ENCODE assay signal across 15 mouse cellular contexts in genomic region chr5:66305511-66305910, GRCm38 (mm10). TPM values are rescaled to one million over a fixed set of nuclear protein-coding genes. Genes with fewer than 3 reads are reported as not detected.
DNase-seq lines count a peak whose midpoint lies in the region; ATAC-seq and TF ChIP-seq lines count a peak whose summit lies in the region.
"Had no signal": no experiment of that assay in that cellular context is flagged by ENCODE, and none has a peak within 500 bp of the region (broad histone marks: within the 10 kb centered on the region; RNA-seq: fewer than 3 reads in every experiment).

No protein-coding gene starts in this region.

- H3K9ac ChIP-seq in hindbrain, embryonic 15.5 days: no peak overlapping the region
- H3K9ac ChIP-seq in hindbrain, postnatal 0 days (replicated peaks; ENCODE audit: low read length): no peak overlapping the region
- H3K9ac ChIP-seq in forebrain, embryonic 15.5 days (replicated peaks): no peak overlapping the region
- no peak overlapping the region for H3K9ac ChIP-seq in intestine, embryonic 16.5 days (ENCODE audit: low read depth, low read length)
- H3K9ac ChIP-seq: embryonic facial prominence, embryonic 15.5 days; heart, embryonic 13.5 days; limb, embryonic 13.5 days had no signal

- TF ChIP-seq CTCF in hindbrain, postnatal 0 days (IDR thresholded peaks at IDR 0.05; ENCODE audit: low read depth): no peak

- peaks cover 20% of the 10 kb centered on the region; the same call in 1 of the 2 replicates for H3K36me3 ChIP-seq in hindbrain, embryonic 15.5 days
- H3K36me3 ChIP-seq in hindbrain, postnatal 0 days (ENCODE audit: insufficient read depth, low read length): peaks cover 13% of the 10 kb centered on the region; the same call in 1 of the 2 replicates
- H3K36me3 ChIP-seq in forebrain, embryonic 15.5 days: peaks cover 14% of the 10 kb centered on the region; the same call in 1 of the 2 replicates
- H3K36me3 ChIP-seq in intestine, embryonic 16.5 days (ENCODE audit: control insufficient read depth, insufficient read depth, low read length): no peaks in the 10 kb centered on the region; the same call in 1 of the 2 replicates

- no peak for ATAC-seq in hindbrain, embryonic 15.5 days (ENCODE audit: low FRiP score, low read depth)
- ATAC-seq in hindbrain, postnatal 0 days: no peak
- ATAC-seq in forebrain, embryonic 15.5 days (replicated peaks): peak; percentile 63
- no peak for ATAC-seq in intestine, embryonic 16.5 days
- ATAC-seq in activated CD4-positive, CD25-positive, alpha-beta regulatory T cell, adult 4 months: no peak
- ATAC-seq: CD4-positive, CD25-positive, alpha-beta regulatory T cell, adult 4 months had no signal

- no peak for DNase-seq in hindbrain, postnatal 0 days (ENCODE audit: low spot score)
- peak; percentile 65 for DNase-seq in layer of hippocampus, adult 9-11 months
- DNase-seq in right cerebral cortex, postnatal 25 days: peak; percentile 52
- DNase-seq: cerebellum, adult 18-20 months; gastrocnemius, adult 2 months; lung, postnatal 36 days; midbrain, embryonic 14.5 days had no signal

- H3K4me1 ChIP-seq in hindbrain, embryonic 15.5 days (replicated peaks): 0 out of 2 replicates have a peak, but pooled peaks cover 3% of the 10 kb centered on the region
- no peaks in the 10 kb centered on the region for H3K4me1 ChIP-seq in hindbrain, postnatal 0 days (ENCODE audit: insufficient read depth, low read length)
- H3K4me1 ChIP-seq in forebrain, embryonic 15.5 days: peaks cover 28% of the 10 kb centered on the region
- no peaks in the 10 kb centered on the region for H3K4me1 ChIP-seq in intestine, embryonic 16.5 days (ENCODE audit: control insufficient read depth, insufficient read depth, low read length)
- H3K4me1 ChIP-seq: embryonic facial prominence, embryonic 15.5 days; heart, embryonic 13.5 days had no signal

- no peaks in the 10 kb centered on the region for H3K9me3 ChIP-seq in hindbrain, embryonic 15.5 days
- no peaks in the 10 kb centered on the region for H3K9me3 ChIP-seq in hindbrain, postnatal 0 days (ENCODE audit: low read length)
- no peaks in the 10 kb centered on the region for H3K9me3 ChIP-seq in forebrain, embryonic 15.5 days
- no peaks in the 10 kb centered on the region for H3K9me3 ChIP-seq in intestine, embryonic 16.5 days (ENCODE audit: control insufficient read depth, low read length)
- H3K9me3 ChIP-seq: embryonic facial prominence, embryonic 15.5 days; heart, embryonic 13.5 days; limb, embryonic 13.5 days had no signal

- WGBS in hindbrain, embryonic 15.5 days: 69% methylated on average over 8 of the region's 8 CpGs
- WGBS in hindbrain, postnatal 0 days: 64% methylated on average over 8 of the region's 8 CpGs
- WGBS in forebrain, embryonic 15.5 days: 51% methylated on average over 8 of the region's 8 CpGs
- WGBS in intestine, embryonic 16.5 days: 80% methylated on average over 8 of the region's 8 CpGs

- H3K27ac ChIP-seq in hindbrain, embryonic 15.5 days (replicated peaks): 0 out of 2 replicates have a peak overlapping the region, but pooled peaks have one; percentile 61
- H3K27ac ChIP-seq in hindbrain, postnatal 0 days: no peak overlapping the region
- peak overlapping the region; percentile 84 for H3K27ac ChIP-seq in forebrain, embryonic 15.5 days (replicated peaks)
- no peak overlapping the region for H3K27ac ChIP-seq in intestine, embryonic 16.5 days (ENCODE audit: low read length)
- H3K27ac ChIP-seq: embryonic facial prominence, embryonic 15.5 days; gastrocnemius, adult 2 months; heart, embryonic 13.5 days; limb, embryonic 13.5 days had no signal

- no peak overlapping the region for H3K4me2 ChIP-seq in hindbrain, embryonic 15.5 days
- no peak overlapping the region for H3K4me2 ChIP-seq in hindbrain, postnatal 0 days (ENCODE audit: low read depth, low read length)
- no peak overlapping the region for H3K4me2 ChIP-seq in forebrain, embryonic 15.5 days (replicated peaks)
- H3K4me2 ChIP-seq in intestine, embryonic 16.5 days (ENCODE audit: low read depth, low read length): no peak overlapping the region
- H3K4me2 ChIP-seq: embryonic facial prominence, embryonic 15.5 days; heart, embryonic 13.5 days; limb, embryonic 13.5 days had no signal

- H3K4me3 ChIP-seq in hindbrain, embryonic 15.5 days: no peak overlapping the region
- no peak overlapping the region for H3K4me3 ChIP-seq in hindbrain, postnatal 0 days (ENCODE audit: low read length)
- no peak overlapping the region for H3K4me3 ChIP-seq in forebrain, embryonic 15.5 days
- H3K4me3 ChIP-seq in intestine, embryonic 16.5 days (ENCODE audit: low read length): no peak overlapping the region
- H3K4me3 ChIP-seq: embryonic facial prominence, embryonic 15.5 days; gastrocnemius, adult 2 months; heart, embryonic 13.5 days; limb, embryonic 13.5 days had no signal

- H3K27me3 ChIP-seq in hindbrain, embryonic 15.5 days: no peaks in the 10 kb centered on the region
- H3K27me3 ChIP-seq in hindbrain, postnatal 0 days (ENCODE audit: insufficient read depth, low read length): no peaks in the 10 kb centered on the region
- no peaks in the 10 kb centered on the region for H3K27me3 ChIP-seq in forebrain, embryonic 15.5 days
- no peaks in the 10 kb centered on the region for H3K27me3 ChIP-seq in intestine, embryonic 16.5 days (replicated peaks; ENCODE audit: control insufficient read depth, insufficient read depth, low read length)
- H3K27me3 ChIP-seq: embryonic facial prominence, embryonic 15.5 days; heart, embryonic 13.5 days; limb, embryonic 13.5 days had no signal

RNA-seq across cellular contexts. Expression of gene Nsun7, which starts 45.8 kb away (rescaled TPM):
- 2.1 and 2.6 TPM in 2 replicates for polyA plus RNA-seq in hindbrain, embryonic 15.5 days (2015; fragmentation: Nextera tagmentation; extraction: Ambion mirVana)
- total RNA-seq in hindbrain, postnatal 0 days (2014; rRNA removed): 2.3 and 3.7 TPM in 2 replicates
- 3.0 and 3.5 TPM in 2 replicates for polyA plus RNA-seq in hindbrain, postnatal 0 days (2015; fragmentation: Nextera tagmentation; extraction: Ambion mirVana)
- polyA plus RNA-seq in forebrain, embryonic 15.5 days (2015; fragmentation: Nextera tagmentation; extraction: Ambion mirVana): 2.2 and 3.0 TPM in 2 replicates
- polyA plus RNA-seq in intestine, embryonic 16.5 days (2015; fragmentation: Nextera tagmentation; extraction: Ambion mirVana): 0.13 and 0.17 TPM in 2 replicates
- under 1 TPM; 0.17 to 0.65 TPM for polyA plus RNA-seq in activated CD4-positive, CD25-positive, alpha-beta regulatory T cell, adult 4 months (2017; shearing (Covaris generic))

Comparison
In these comparisons a context has a peak if more than half of its experiments do, and no peak if none do; other contexts are left out.
1. H3K27ac ChIP-seq: peak in hindbrain, embryonic 15.5 days (single experiment) and forebrain, embryonic 15.5 days (single experiment); none in hindbrain, postnatal 0 days (single experiment) and intestine, embryonic 16.5 days (single experiment).